Mouse (Mus musculus) duodenum, adult 2 months (tissue): ENCODE data around the gene Fbxl22. TPM values are rescaled to one million over a fixed set of nuclear protein-coding genes. Genes with fewer than 3 reads are reported as not detected.

Experiments
- polyA plus RNA-seq: library from polyadenylated mRNA; depleted of rRNA; stranded (reverse); fragments of >200 nt; gene quantifications from 2 replicates; pipeline ENCODE4 v1.2.3, GENCODE M21; 2012; ENCODE audit warnings: low replicate concordance; rRNA removed

Fbxl22 gene
- polyA plus RNA-seq, result 15.5 and 32.5 TPM in 2 replicates

DNA sequence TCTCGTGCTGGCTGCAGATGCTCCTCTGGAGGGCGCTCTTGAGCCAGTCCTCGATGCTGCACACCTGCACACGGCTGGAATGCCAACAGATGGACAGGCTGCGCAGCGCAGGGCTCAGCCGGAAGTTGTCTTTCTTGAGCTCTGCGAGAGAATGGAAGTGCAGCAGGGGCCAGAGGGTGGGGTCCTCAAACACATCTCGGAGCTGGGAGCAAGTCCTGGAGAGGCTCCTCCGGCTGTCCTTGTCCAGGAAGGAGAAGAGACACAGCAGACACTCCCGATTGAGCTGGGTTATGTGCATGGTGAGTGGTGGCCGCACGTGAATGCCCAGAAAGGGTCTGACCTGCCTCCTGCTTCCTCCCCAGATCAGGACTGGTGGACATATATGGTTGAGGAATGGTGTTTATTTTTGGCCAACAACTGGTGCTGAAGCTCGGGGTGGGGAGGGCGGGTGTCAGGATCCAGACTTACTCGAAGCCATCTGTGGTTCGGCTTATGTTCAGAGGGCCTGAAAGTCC, at the start of gene Fbxl22:
TSS of gene Fbxl22 (minus strand) at position 338 of the 515 bp plus-strand sequence.

Other genes with a start within 250 kb of the Fbxl22 start
- 5.9 and 6.5 TPM in 2 replicates for gene Herc1, start 164.1 kb downstream of the Fbxl22 start, polyA plus RNA-seq
- gene Usp3, start 78.5 kb upstream of the Fbxl22 start, polyA plus RNA-seq, result 18.5 and 21.9 TPM in 2 replicates
- 2.4 and 46.0 TPM in 2 replicates for gene Car12, start 199.1 kb upstream of the Fbxl22 start, polyA plus RNA-seq